Mouse (Mus musculus): Measurements from ENCODE around the gene Cntn2.

The Cntn2 gene

GRCm38 (mm10) chr1:132557901-132558631, 15.0 kb upstream of the Cntn2 start:
- peak; percentile 39 to 45 for DNase-seq

- DNase-seq, result no peak
These were observed 733 bp upstream of the Cntn2 start for GRCm38 (mm10) chr1:132543789-132544188.

- no peak for DNase-seq
These were observed 1.0 kb downstream of the Cntn2 start for GRCm38 (mm10) chr1:132541824-132542599.

- no peak for DNase-seq
These were observed 1.8 kb downstream of the Cntn2 start for GRCm38 (mm10) chr1:132541171-132541823.

- DNase-seq, result no peak
These were observed 2.4 kb downstream of the Cntn2 start for GRCm38 (mm10) chr1:132540701-132541100.

GRCm38 (mm10) chr1:132537736-132538135, 5.3 kb downstream of the Cntn2 start:
- DNase-seq, result no peak

- no peak for DNase-seq
These were observed 6.6 kb downstream of the Cntn2 start for GRCm38 (mm10) chr1:132536416-132536815.

GRCm38 (mm10) chr1:132535541-132535940, 7.5 kb downstream of the Cntn2 start:
- no peak for DNase-seq

GRCm38 (mm10) chr1:132533840-132534239, 9.2 kb downstream of the Cntn2 start:
- DNase-seq, result no peak

- DNase-seq, result no peak
These were observed 10.5 kb downstream of the Cntn2 start for GRCm38 (mm10) chr1:132532521-132532920.

- DNase-seq, result no peak
These were observed 12.3 kb downstream of the Cntn2 start for GRCm38 (mm10) chr1:132530631-132531191.

- no peak for DNase-seq
These were observed 14.3 kb downstream of the Cntn2 start for GRCm38 (mm10) chr1:132528647-132529334.

GRCm38 (mm10) chr1:132528071-132528470, 15.0 kb downstream of the Cntn2 start:
- no peak for DNase-seq

GRCm38 (mm10) chr1:132525832-132526231, 17.2 kb downstream of the Cntn2 start:
- DNase-seq, result peak; percentile 23 to 67

- peak in 1 of 2 experiments; percentile 39 for DNase-seq
These were observed 19.1 kb downstream of the Cntn2 start for GRCm38 (mm10) chr1:132523920-132524319.

GRCm38 (mm10) chr1:132523048-132523447, 20.0 kb downstream of the Cntn2 start:
- DNase-seq, result no peak

- peak; percentile 53 to 62 for DNase-seq
These were observed 22.3 kb downstream of the Cntn2 start for GRCm38 (mm10) chr1:132520764-132521163.

GRCm38 (mm10) chr1:132519734-132520133, 23.3 kb downstream of the Cntn2 start:
- peak; percentile 33 to 39 for DNase-seq

GRCm38 (mm10) chr1:132518621-132519020, 24.4 kb downstream of the Cntn2 start:
- DNase-seq, result no peak

GRCm38 (mm10) chr1:132516776-132517175, 26.3 kb downstream of the Cntn2 start:
- no peak for DNase-seq

- DNase-seq, result no peak
These were observed 27.7 kb downstream of the Cntn2 start for GRCm38 (mm10) chr1:132515339-132515738.

GRCm38 (mm10) chr1:132512106-132512505, 30.9 kb downstream of the Cntn2 start:
- DNase-seq, result no peak

GRCm38 (mm10) chr1:132511521-132511920, 31.5 kb downstream of the Cntn2 start:
- no peak for DNase-seq
